Mouse (Mus musculus) liver, embryonic 14.5 days (tissue): ENCODE measurements at regions not wholly inside any gene's neighbourhood (a gene's known extent, or its start where the extent isn't known, plus 50 kb on each side); places are given as distances from the start of the nearest gene placed in this dataset.

ENCODE experiments used
- CTCF ChIP-seq: IDR thresholded peaks from 2 replicates; pipeline ENCODE4 v1.5.1; 2016; ENCODE audit warnings: antibody characterized with exemption, low read depth, control low read depth
- EP300 ChIP-seq: IDR thresholded peaks from 2 replicates; pipeline ENCODE4 v1.6.1; 2016; ENCODE audit warnings: antibody characterized with exemption, low read depth

DNA sequence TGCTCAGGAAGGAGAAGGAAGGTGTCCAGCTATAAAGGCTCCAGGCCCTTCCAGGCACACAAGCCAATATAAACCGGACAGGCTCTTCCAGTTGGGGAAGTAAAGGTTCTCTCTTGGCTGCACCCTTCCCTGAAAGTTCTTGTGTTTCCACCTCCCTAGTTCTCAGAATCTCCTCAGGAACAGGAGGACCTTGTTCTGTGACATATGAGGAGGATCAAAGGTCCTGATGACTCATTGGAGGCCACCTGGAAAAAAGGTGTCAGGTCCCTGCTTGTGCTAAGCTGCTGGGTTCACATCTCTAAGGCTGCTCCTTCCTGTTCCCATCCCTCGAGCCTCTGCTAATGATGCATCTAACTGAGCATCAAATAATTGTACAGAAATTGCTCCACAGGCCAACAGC is 118.0 kb downstream of the Cpeb2 start:
- TF ChIP-seq EP300: no peak
- TF ChIP-seq CTCF: no peak
